Mouse (Mus musculus) embryonic fibroblast, embryonic 13.5 days (primary cell): ENCODE measurements around the gene Gja5. TPM values are rescaled to one million over a fixed set of nuclear protein-coding genes. Genes with fewer than 3 reads are reported as not detected.

Experiments
- H3K27ac ChIP-seq: 2 replicates; pipeline ENCODE4 v1.5.1; 2012; ENCODE audit warnings: low read length, control low read depth, inconsistent platforms; ENCODE audit not compliant: insufficient read depth
- H3K4me1 ChIP-seq: 2 replicates; pipeline ENCODE4 v1.6.1; 2011; ENCODE audit warnings: low read length; ENCODE audit not compliant: control insufficient read depth, insufficient read depth
- H3K4me3 ChIP-seq: 2 replicates; pipeline ENCODE4 v1.5.1; 2011; ENCODE audit warnings: mild to moderate bottlenecking, control low read depth, low read length; ENCODE audit not compliant: insufficient read depth
- CTCF ChIP-seq: IDR thresholded peaks from 2 replicates; pipeline ENCODE4 v1.5.1; 2011; ENCODE audit warnings: mild to moderate bottlenecking, control low read depth, low read length, moderate library complexity, borderline replicate concordance; ENCODE audit not compliant: insufficient read depth
- POLR2A ChIP-seq: IDR thresholded peaks from 2 replicates; pipeline ENCODE4 v1.6.1; 2011; ENCODE audit warnings: low read depth, mild to moderate bottlenecking, control low read depth, low read length, moderate library complexity
- polyA plus RNA-seq: library from polyadenylated mRNA; stranded (reverse); fragments of >200 nt; gene quantifications from 2 replicates; pipeline ENCODE4 v1.2.4, GENCODE M21; 2011; ENCODE audit warnings: low read depth; ENCODE audit not compliant: missing spikeins, insufficient read length

Gene Gja5
- polyA plus RNA-seq, 1 experiment, result 0.47 TPM

- no peak for TF ChIP-seq CTCF
- TF ChIP-seq POLR2A, result no peak
- Histone ChIP-seq H3K4me3 (no peak overlapping the region), H3K27ac (no peak overlapping the region), H3K4me1 (no peaks in the 10 kb centered on the region)
Measured at GRCm38 (mm10) chr3:96881557-96881956, 22.9 kb upstream of the Gja5 start.

GRCm38 (mm10) chr3:96882061-96882849 is 22.2 kb upstream of the Gja5 start:
- Histone ChIP-seq H3K4me1 (no peaks in the 10 kb centered on the region), H3K27ac (no peak overlapping the region), H3K4me3 (no peak overlapping the region)
- TF ChIP-seq CTCF (no peak), POLR2A (no peak)

GRCm38 (mm10) chr3:96883690-96884089 is 20.8 kb upstream of the Gja5 start:
- Histone ChIP-seq H3K27ac (no peak overlapping the region), H3K4me3 (no peak overlapping the region), H3K4me1 (no peaks in the 10 kb centered on the region)
- TF ChIP-seq CTCF (no peak), POLR2A (no peak)

- Histone ChIP-seq H3K4me1 (peaks cover 3% of the 10 kb centered on the region; the same call in 1 of the 2 replicates), H3K27ac (no peak overlapping the region), H3K4me3 (no peak overlapping the region)
- TF ChIP-seq CTCF, result no peak
- TF ChIP-seq POLR2A, result no peak
Measured at GRCm38 (mm10) chr3:96902336-96902999, 2.0 kb upstream of the Gja5 start.

- TF ChIP-seq CTCF (no peak), POLR2A (peak; percentile 78)
- Histone ChIP-seq H3K4me1 (peaks cover 3% of the 10 kb centered on the region; the same call in 1 of the 2 replicates), H3K4me3 (peak within 1 kb of the TSS; percentile 94), H3K27ac (no peak within 1 kb of the TSS)
Measured at GRCm38 (mm10) chr3:96904851-96905541, 503 bp downstream of the Gja5 start, which contains the start of gene Gpr89. Gene Gpr89, minus strand, starts transcription at chr3:96905346.

GRCm38 (mm10) chr3:96905592-96905991 is 1.1 kb downstream of the Gja5 start:
- TF ChIP-seq CTCF (no peak), POLR2A (no peak)
- H3K4me3 ChIP-seq, result peak overlapping the region; percentile 94
- H3K4me1 ChIP-seq, result peaks cover 3% of the 10 kb centered on the region; the same call in 1 of the 2 replicates
- H3K27ac ChIP-seq, result no peak overlapping the region

GRCm38 (mm10) chr3:96920991-96921390 is 16.5 kb downstream of the Gja5 start:
- Histone ChIP-seq H3K27ac (no peak overlapping the region), H3K4me3 (no peak overlapping the region), H3K4me1 (no peaks in the 10 kb centered on the region)
- TF ChIP-seq POLR2A (no peak), CTCF (no peak)

- no peak overlapping the region for H3K4me3 ChIP-seq
- TF ChIP-seq POLR2A (no peak), CTCF (no peak)
- H3K27ac ChIP-seq, result 0 out of 2 replicates have a peak overlapping the region, but pooled peaks have one; percentile 8
- no peaks in the 10 kb centered on the region for H3K4me1 ChIP-seq
Measured at GRCm38 (mm10) chr3:96924631-96925030, 20.1 kb downstream of the Gja5 start.

- Histone ChIP-seq H3K4me3 (no peak within 1 kb of the TSS), H3K27ac (no peak within 1 kb of the TSS), H3K4me1 (no peaks in the 10 kb centered on the region)
- TF ChIP-seq POLR2A (no peak), CTCF (no peak)
Measured at GRCm38 (mm10) chr3:96925920-96926319, 21.4 kb downstream of the Gja5 start, which contains the start of gene Gja8. Gene Gja8, minus strand, starts transcription at chr3:96926020.
